Mouse (Mus musculus): ENCODE results near the gene 4930402K13Rik.

DNA sequence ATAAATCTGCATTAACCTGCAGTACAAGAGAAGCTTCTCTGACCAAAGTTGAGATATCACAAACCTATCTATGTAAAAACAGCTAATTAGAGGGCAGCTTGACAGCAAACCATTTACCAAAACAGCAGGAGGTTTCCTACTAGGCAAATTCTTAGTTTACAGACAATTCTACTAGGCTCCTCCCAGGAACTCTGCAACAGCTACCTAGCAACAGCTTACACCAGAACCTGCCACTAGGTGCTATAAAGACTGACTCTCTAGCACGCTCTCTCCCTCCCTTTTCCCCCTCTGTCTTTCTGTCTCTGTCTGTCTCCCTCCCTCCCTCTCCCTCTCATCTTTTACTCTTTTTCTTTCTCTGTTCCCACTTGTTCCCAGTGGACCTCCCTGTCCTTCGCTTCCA is 38.3 kb downstream of the 4930402K13Rik start:
- TF ChIP-seq CTCF (IDR thresholded peaks at IDR 0.05; ENCODE audit: control insufficient read depth, insufficient read depth, insufficient read length) (no peak), MAX (IDR thresholded peaks at IDR 0.05) (no peak), USF1 (IDR thresholded peaks at IDR 0.05; ENCODE audit: low read depth) (no peak), MYOG (IDR thresholded peaks at IDR 0.05; ENCODE audit: control insufficient read depth, extremely low read depth, insufficient read length) (no peak), CEBPB (IDR thresholded peaks at IDR 0.05; ENCODE audit: low read depth) (no peak)
